Mouse (Mus musculus): Measurements from ENCODE around the gene Nfkbil1. TPM values are rescaled to one million over a fixed set of nuclear protein-coding genes. Genes with fewer than 3 reads are reported as not detected.

The Nfkbil1 gene
- polyA plus RNA-seq, 3 experiments from 2014 or later = 1.7 to 3.3 (median 1.9) TPM

- peak; percentile 4 for ATAC-seq
Observed at GRCm38 (mm10) chr17:35201787-35202186, 33.8 kb downstream of the Nfkbil1 start, which contains the start of gene Tnf. Gene Tnf (minus strand): TSS chr17:35202007.

- ATAC-seq = no peak
Observed at GRCm38 (mm10) chr17:35201128-35201527, 34.5 kb downstream of the Nfkbil1 start.

- ATAC-seq = peak; percentile 78
Observed at GRCm38 (mm10) chr17:35200398-35200797, 35.2 kb downstream of the Nfkbil1 start.

GRCm38 (mm10) chr17:35198946-35199345 lies 36.6 kb downstream of the Nfkbil1 start:
- ATAC-seq = no peak

- ATAC-seq = no peak
Observed at GRCm38 (mm10) chr17:35198029-35198428, 37.6 kb downstream of the Nfkbil1 start.

GRCm38 (mm10) chr17:35197126-35197525 lies 38.5 kb downstream of the Nfkbil1 start:
- no peak for ATAC-seq

- no peak for ATAC-seq
Observed at GRCm38 (mm10) chr17:35196321-35196641, 39.3 kb downstream of the Nfkbil1 start.

GRCm38 (mm10) chr17:35195631-35196320 lies 39.8 kb downstream of the Nfkbil1 start:
- peak; percentile 41 for ATAC-seq

GRCm38 (mm10) chr17:35194844-35195630 lies 40.6 kb downstream of the Nfkbil1 start:
- peak; percentile 33 for ATAC-seq

GRCm38 (mm10) chr17:35193881-35194843 lies 41.4 kb downstream of the Nfkbil1 start, which contains the start of gene Ltb:
Gene Ltb (plus strand): TSS chr17:35194439.
- peak; percentile 60 for ATAC-seq

- no peak for ATAC-seq
Observed at GRCm38 (mm10) chr17:35192924-35193323, 42.7 kb downstream of the Nfkbil1 start.

GRCm38 (mm10) chr17:35191723-35192122 lies 43.9 kb downstream of the Nfkbil1 start:
- ATAC-seq = no peak

- peak; percentile 72 for ATAC-seq
Observed at GRCm38 (mm10) chr17:35190096-35190495, 45.5 kb downstream of the Nfkbil1 start.

- ATAC-seq = no peak
Observed at GRCm38 (mm10) chr17:35189186-35189585, 46.4 kb downstream of the Nfkbil1 start.

- ATAC-seq = no peak
Observed at GRCm38 (mm10) chr17:35187959-35188610, 47.5 kb downstream of the Nfkbil1 start, which contains the start of gene Lst1. Gene Lst1 (minus strand): TSS chr17:35188439.

- ATAC-seq = no peak
Observed at GRCm38 (mm10) chr17:35187345-35187744, 48.2 kb downstream of the Nfkbil1 start.

GRCm38 (mm10) chr17:35186681-35187080 lies 48.9 kb downstream of the Nfkbil1 start:
- ATAC-seq = peak; percentile 30

GRCm38 (mm10) chr17:35185639-35186611 lies 49.7 kb downstream of the Nfkbil1 start:
- ATAC-seq = peak; percentile 42

GRCm38 (mm10) chr17:35180093-35180492 lies 55.5 kb downstream of the Nfkbil1 start:
- ATAC-seq = peak; percentile 17

GRCm38 (mm10) chr17:35178528-35178927 lies 57.1 kb downstream of the Nfkbil1 start:
- ATAC-seq = peak; percentile 41

- ATAC-seq = no peak
Observed at GRCm38 (mm10) chr17:35175968-35176367, 59.6 kb downstream of the Nfkbil1 start, which contains the start of gene Aif1. Gene Aif1 (minus strand): TSS chr17:35176068.

Data from inflammation-experienced regulatory T-cells, adult 6 months (primary cell).